Mouse (Mus musculus) liver, postnatal 0 days (tissue): ENCODE results near the gene Hmgxb4.

Experiments
- CTCF ChIP-seq: sonication (generic); IDR thresholded peaks from 2 replicates; pipeline ENCODE4 v1.5.1; 2016; ENCODE audit warnings: antibody characterized with exemption, low read depth
- EP300 ChIP-seq: IDR thresholded peaks from 2 replicates; pipeline ENCODE4 v1.6.1; 2016; ENCODE audit warnings: antibody characterized with exemption, low read depth, mild to moderate bottlenecking

DNA sequence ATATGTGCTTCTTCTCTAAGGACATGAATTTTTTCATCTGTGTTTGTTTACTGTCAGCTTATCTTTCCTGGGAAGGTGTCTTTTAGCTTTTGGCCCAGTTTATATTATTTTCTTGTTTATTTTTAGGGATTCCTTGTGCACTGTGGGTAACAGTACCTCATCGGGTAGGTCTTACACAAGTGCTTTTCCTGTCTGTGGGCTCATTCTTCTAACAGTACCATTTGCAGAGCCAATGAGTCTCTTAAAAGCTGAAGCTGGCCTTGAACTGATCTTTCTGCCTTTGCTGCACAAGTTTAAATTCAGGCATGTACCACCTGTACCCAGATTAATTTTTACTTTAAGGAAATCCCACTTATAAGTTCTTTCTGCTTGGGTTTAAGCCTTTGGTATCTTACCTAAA lies 23.3 kb downstream of the Hmgxb4 start:
- no peak for TF ChIP-seq CTCF
- TF ChIP-seq EP300: no peak
